Mouse (Mus musculus) neural tube, embryonic 12.5 days (tissue): ENCODE results near the gene Evc. TPM values are rescaled to one million over a fixed set of nuclear protein-coding genes. Genes with fewer than 3 reads are reported as not detected.

Experiments used
- polyA plus RNA-seq: library from polyadenylated mRNA; unstranded; fragments of >200 nt; fragmentation: Nextera tagmentation; extraction: Ambion mirVana; gene quantifications from 2 replicates; pipeline ENCODE4 v1.2.1, GENCODE M21; 2016

Evc gene
- polyA plus RNA-seq, 1 experiment from 2014 or later, result 14.4 TPM

Other genes starting within 250 kb of the Evc start
- gene Crmp1, start 95.0 kb downstream of the Evc start, polyA plus RNA-seq, result 660 and 714 TPM in 2 replicates
- 8.9 and 9.0 TPM in 2 replicates for gene Evc2, start 1.6 kb upstream of the Evc start, polyA plus RNA-seq